Mouse (Mus musculus) cerebellum, adult 2 months (tissue): ENCODE measurements around the gene Ptpru.

Experiments used
- CTCF ChIP-seq: fragments of 200-500 bp; IDR thresholded peaks from 2 replicates; pipeline ENCODE4 v1.5.1; 2011; ENCODE audit warnings: low read depth, mild to moderate bottlenecking, control low read depth, low read length, moderate library complexity, borderline replicate concordance; ENCODE audit not compliant: insufficient read depth
- POLR2A ChIP-seq: fragments of 200-500 bp; IDR thresholded peaks from 2 replicates; pipeline ENCODE4 v1.6.1; 2011; ENCODE audit warnings: low read length, control low read depth, borderline replicate concordance; ENCODE audit not compliant: insufficient read depth

GRCm38 (mm10) chr4:131837872-131838524 lies at the start of gene Ptpru:
- TF ChIP-seq CTCF: peak; percentile 97
- TF ChIP-seq POLR2A: peak; percentile 70
